Mouse (Mus musculus): Measurements from ENCODE around the gene Tas2r126. TPM values are rescaled to one million over a fixed set of nuclear protein-coding genes. Genes with fewer than 3 reads are reported as not detected.
"Not testable (repeated sequence)": the region's sequence is repeated elsewhere in the genome, so short reads cannot be mapped to it uniquely, and the experiment has no call there.

Gene Tas2r126
- polyA plus RNA-seq, 1 experiment from 2014 or later, result not detected

GRCm38 (mm10) chr6:42426337-42426736 is 8.0 kb upstream of the Tas2r126 start:
- ATAC-seq (ENCODE audit: low FRiP score), result no peak
- no peak overlapping the region for H3K27ac ChIP-seq
- no peak overlapping the region for H3K4me2 ChIP-seq
- no peak overlapping the region for H3K4me3 ChIP-seq (replicated peaks)
- H3K36me3 ChIP-seq (replicated peaks), result no peaks in the 10 kb centered on the region
- no peaks in the 10 kb centered on the region for H3K27me3 ChIP-seq
- 84% methylated on average over 4 of the region's 4 CpGs for WGBS
- no peaks in the 10 kb centered on the region for H3K4me1 ChIP-seq
- H3K9ac ChIP-seq, result no peak overlapping the region
- no peaks in the 10 kb centered on the region for H3K9me3 ChIP-seq

DNA sequence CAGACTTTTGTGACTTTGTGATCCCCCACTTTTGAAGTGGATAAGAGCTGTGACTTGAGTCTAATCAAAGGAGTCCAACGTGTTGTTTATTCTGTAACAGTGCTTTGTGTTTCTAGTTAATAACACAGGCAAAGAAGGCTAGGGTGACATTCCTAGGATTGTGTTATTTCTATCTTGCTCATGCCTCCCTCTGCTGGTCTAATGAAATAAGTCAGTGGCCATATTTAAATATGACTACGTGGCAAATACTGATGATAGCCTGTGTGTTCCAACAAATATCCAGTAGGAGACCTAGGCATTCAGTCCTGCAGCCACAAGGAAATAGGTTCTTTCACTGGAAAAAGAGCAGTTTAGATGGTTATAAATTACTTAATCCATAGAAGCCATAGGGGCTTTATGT is 781 bp upstream of the Tas2r126 start:
- Histone ChIP-seq H3K4me2 (no peak overlapping the region), H3K27ac (no peak overlapping the region), H3K4me1 (no peaks in the 10 kb centered on the region), H3K36me3 (replicated peaks) (no peaks in the 10 kb centered on the region), H3K4me3 (replicated peaks) (no peak overlapping the region), H3K9me3 (no peaks in the 10 kb centered on the region), H3K27me3 (no peaks in the 10 kb centered on the region), H3K9ac (no peak overlapping the region)
- no peak for ATAC-seq (ENCODE audit: low FRiP score)
- 59% methylated on average over 2 of the region's 2 CpGs for WGBS

DNA sequence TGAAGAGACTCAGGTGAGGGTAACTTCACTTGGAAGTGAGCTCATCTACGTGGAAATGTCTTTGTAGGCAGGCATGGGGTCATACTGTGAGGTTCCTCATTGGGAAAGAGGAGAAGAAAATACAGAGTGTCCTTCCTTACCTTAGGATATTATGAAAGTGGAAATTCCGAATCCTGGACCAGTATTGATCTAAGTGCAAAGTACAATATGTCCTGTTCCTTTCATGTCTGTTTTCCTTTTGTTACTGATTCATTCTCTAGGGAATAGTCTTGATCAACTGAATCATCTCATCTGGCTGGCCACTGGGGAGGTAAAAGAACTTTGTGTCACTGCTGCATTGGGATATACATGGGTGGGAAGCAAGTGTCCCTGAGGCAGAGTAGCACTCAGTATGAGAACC is 1.2 kb downstream of the Tas2r126 start:
- 68% methylated on average over 2 of the region's 2 CpGs for WGBS
- Histone ChIP-seq H3K4me3 (replicated peaks) (no peak overlapping the region), H3K36me3 (replicated peaks) (no peaks in the 10 kb centered on the region), H3K9me3 (no peaks in the 10 kb centered on the region), H3K4me2 (no peak overlapping the region), H3K27ac (no peak overlapping the region), H3K4me1 (no peaks in the 10 kb centered on the region), H3K9ac (no peak overlapping the region), H3K27me3 (no peaks in the 10 kb centered on the region)
- ATAC-seq (ENCODE audit: low FRiP score), result no peak

DNA sequence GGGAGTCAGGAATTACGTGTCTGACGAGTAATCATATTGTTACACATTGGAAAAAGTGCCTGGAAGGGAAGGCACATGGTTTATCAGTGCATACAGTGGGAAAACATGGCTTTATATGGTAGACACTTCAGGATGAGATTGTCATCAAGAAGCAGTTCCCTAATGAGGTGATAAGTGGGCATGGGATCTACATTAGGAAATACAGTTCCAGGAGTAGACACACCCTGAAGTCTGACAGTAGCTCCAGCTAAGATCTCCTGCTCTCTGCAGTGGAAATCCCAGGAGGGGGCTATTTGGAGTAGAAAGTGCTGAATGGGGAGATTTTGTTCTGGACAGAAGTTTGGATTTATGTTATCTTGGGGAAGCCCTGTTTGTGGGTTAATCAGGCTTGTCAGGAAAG is 7.1 kb downstream of the Tas2r126 start:
- no peak for ATAC-seq (ENCODE audit: low FRiP score)
- WGBS, result 85% methylated on average over 2 of the region's 2 CpGs
- Histone ChIP-seq H3K9me3 (no peaks in the 10 kb centered on the region), H3K4me1 (no peaks in the 10 kb centered on the region), H3K36me3 (replicated peaks) (no peaks in the 10 kb centered on the region), H3K4me2 (no peak overlapping the region), H3K9ac (no peak overlapping the region), H3K4me3 (replicated peaks) (no peak overlapping the region), H3K27ac (no peak overlapping the region), H3K27me3 (no peaks in the 10 kb centered on the region)

DNA sequence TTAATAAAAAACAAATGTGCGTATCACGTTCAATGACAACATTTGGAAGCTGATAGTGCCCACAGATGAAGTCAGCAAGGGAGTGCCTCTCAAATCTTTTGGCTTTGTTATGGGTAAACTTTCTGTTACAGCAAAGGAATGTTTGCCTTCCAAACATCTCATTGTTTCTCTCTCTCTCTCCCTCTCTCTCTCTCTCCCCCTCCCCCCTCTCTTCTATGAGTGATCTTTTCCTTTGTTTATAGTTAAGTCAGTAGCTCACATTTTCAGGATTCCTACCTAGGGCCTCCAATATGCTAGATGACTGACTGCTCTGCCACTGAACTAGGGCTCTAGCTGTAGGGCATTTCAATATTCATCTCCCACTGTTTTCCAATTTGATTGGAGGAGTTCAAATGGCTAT is 10.2 kb downstream of the Tas2r126 start:
- Histone ChIP-seq H3K27ac (no peak overlapping the region), H3K4me3 (replicated peaks) (no peak overlapping the region), H3K9me3 (no peaks in the 10 kb centered on the region), H3K27me3 (no peaks in the 10 kb centered on the region), H3K4me1 (no peaks in the 10 kb centered on the region), H3K9ac (no peak overlapping the region), H3K4me2 (no peak overlapping the region), H3K36me3 (replicated peaks) (no peaks in the 10 kb centered on the region)
- no peak for ATAC-seq (ENCODE audit: low FRiP score)
- WGBS, result 91% methylated on average over 2 of the region's 2 CpGs

DNA sequence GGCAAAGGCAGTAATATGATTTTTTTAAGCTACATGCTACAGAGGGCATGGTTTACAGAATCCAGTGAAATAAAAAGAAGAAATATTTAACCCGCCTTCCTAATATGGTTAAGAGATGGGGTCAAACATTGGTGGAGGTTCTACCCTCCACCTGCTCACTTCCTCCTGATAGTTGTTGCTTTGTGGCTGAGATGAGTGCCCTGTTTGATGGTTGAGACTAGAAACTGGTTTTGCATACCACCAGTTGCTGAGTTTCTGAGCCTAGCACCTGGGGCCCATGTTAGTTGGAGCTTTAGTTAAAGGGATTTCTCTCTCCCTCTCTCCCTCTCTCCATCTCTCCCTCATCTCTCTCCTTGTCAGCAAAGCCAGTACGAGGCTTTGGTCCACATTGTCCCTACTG is 13.0 kb downstream of the Tas2r126 start:
- Histone ChIP-seq H3K9me3 (no peaks in the 10 kb centered on the region), H3K36me3 (replicated peaks) (no peaks in the 10 kb centered on the region), H3K27ac (no peak overlapping the region), H3K27me3 (no peaks in the 10 kb centered on the region), H3K4me3 (replicated peaks) (no peak overlapping the region), H3K4me2 (no peak overlapping the region), H3K4me1 (no peaks in the 10 kb centered on the region), H3K9ac (no peak overlapping the region)
- no peak for ATAC-seq (ENCODE audit: low FRiP score)
- 84% methylated on average over 2 of the region's 2 CpGs for WGBS

DNA sequence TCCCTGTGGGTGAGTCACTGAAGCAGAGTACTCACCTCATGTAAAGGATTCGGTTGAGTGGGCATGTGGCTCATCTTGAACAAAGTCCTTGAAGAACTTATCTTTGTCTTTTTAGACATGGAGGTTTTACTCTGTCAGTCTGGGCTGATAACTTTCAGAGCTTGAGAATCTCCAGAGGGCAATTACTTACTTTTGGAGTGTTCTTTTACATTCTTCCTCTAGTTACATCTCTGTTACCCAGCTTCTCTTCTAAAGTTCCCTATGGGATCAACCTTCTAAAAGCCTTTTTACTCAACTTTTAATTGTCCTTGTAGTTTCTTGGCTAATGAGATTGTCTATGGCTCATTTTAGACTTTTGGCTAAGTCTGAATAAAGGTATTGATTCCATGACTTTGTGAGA is 30.8 kb downstream of the Tas2r126 start, which contains the start of gene Olfr458:
Olfr458 (minus strand) TSS at position 101 of the 400 bp plus-strand sequence.
- H3K27ac ChIP-seq, result no peak within 1 kb of the TSS
- no peak within 1 kb of the TSS for H3K9ac ChIP-seq
- no peaks in the 10 kb centered on the region for H3K27me3 ChIP-seq
- H3K4me3 ChIP-seq (replicated peaks), result no peak within 1 kb of the TSS
- WGBS, result 83% methylated on average over 1 of the region's 1 CpGs
- H3K9me3 ChIP-seq, result no peaks in the 10 kb centered on the region
- ATAC-seq (ENCODE audit: low FRiP score), result no peak
- H3K4me2 ChIP-seq, result no peak within 1 kb of the TSS
- H3K36me3 ChIP-seq (replicated peaks), result no peaks in the 10 kb centered on the region
- H3K4me1 ChIP-seq, result no peaks in the 10 kb centered on the region

DNA sequence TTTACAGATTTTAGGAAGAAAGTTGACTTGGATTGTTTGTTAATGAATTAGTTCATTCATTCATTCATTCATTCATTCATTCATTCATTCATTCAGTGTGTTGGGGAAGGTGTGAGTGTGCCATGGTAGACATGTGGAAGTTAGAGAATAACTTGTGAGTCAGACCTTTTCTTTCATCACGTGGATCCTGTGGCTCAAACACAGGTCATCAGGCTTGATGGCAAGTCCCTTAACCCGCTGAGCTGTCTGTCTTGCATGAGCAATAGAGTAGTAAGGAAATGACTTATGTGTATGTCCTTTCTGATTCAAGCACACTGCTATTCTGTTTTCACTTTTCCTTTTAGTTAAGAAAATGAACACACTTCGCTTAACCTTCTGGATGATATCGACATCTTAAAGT is 36.2 kb downstream of the Tas2r126 start:
- H3K27me3 ChIP-seq, result no peaks in the 10 kb centered on the region
- no peak overlapping the region for H3K9ac ChIP-seq
- no peak overlapping the region for H3K4me3 ChIP-seq (replicated peaks)
- no peak for ATAC-seq (ENCODE audit: low FRiP score)
- 90% methylated on average over 4 of the region's 4 CpGs for WGBS
- no peak overlapping the region for H3K4me2 ChIP-seq
- H3K27ac ChIP-seq, result no peak overlapping the region
- H3K9me3 ChIP-seq, result no peaks in the 10 kb centered on the region
- H3K4me1 ChIP-seq, result no peaks in the 10 kb centered on the region
- no peaks in the 10 kb centered on the region for H3K36me3 ChIP-seq (replicated peaks)

DNA sequence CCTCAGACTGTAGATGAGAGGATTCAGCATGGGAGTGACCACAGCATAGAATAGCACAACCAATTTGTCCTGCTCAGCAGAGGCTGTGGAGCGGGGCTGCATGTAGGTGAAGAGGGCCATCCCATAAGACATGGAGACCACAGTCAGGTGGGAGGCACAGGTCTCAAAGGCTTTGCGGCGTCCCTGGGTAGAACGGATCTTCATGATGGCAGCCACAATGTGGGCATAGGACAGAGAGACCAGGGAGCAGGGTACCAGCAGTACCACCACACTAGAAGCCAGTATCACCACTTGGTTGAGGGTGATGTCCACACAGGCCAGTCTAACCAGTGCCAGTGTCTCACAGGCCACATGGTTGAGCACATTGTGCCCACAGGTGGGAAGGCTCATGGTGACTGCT is 37.0 kb downstream of the Tas2r126 start:
- not testable (repeated sequence) for H3K4me3 ChIP-seq (replicated peaks); H3K27me3 ChIP-seq; H3K27ac ChIP-seq; H3K9ac ChIP-seq; ATAC-seq (ENCODE audit: low FRiP score); H3K4me2 ChIP-seq; H3K9me3 ChIP-seq; H3K36me3 ChIP-seq (replicated peaks); H3K4me1 ChIP-seq
- 91% methylated on average over 4 of the region's 4 CpGs for WGBS

- no peak within 1 kb of the TSS for H3K4me3 ChIP-seq (replicated peaks)
- ATAC-seq (ENCODE audit: low FRiP score), result no peak
- 88% methylated on average over 1 of the region's 1 CpGs for WGBS
Measured at GRCm38 (mm10) chr6:42476235-42476634, 41.9 kb downstream of the Tas2r126 start, which contains the start of gene Olfr457. Gene Olfr457, minus strand, starts transcription at chr6:42476335.

DNA sequence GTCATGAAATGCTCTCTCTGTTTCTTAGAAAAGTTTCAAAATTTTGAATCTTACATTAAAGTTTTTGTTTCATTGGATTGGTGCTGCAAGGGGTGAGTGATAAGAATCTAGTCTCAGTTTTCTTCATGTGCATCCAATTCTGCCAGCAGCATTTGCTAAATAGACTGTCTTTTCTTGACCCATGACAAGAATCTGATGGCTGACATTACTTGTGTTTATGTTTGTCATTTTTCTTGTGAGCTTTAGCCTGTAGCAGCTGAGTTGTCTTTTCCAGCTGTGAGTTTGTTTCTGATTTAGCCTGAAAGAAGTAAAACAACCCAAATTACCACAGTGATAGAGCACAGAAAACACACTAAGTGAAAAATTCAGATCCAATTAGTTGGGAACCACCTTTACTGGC is 50.3 kb downstream of the Tas2r126 start:
- H3K4me3 ChIP-seq (replicated peaks), result no peak overlapping the region
- no peak overlapping the region for H3K9ac ChIP-seq
- no peaks in the 10 kb centered on the region for H3K4me1 ChIP-seq
- ATAC-seq (ENCODE audit: low FRiP score), result no peak
- H3K27me3 ChIP-seq, result no peaks in the 10 kb centered on the region
- no peak overlapping the region for H3K27ac ChIP-seq
- H3K4me2 ChIP-seq, result no peak overlapping the region
- H3K9me3 ChIP-seq, result no peaks in the 10 kb centered on the region
- H3K36me3 ChIP-seq (replicated peaks), result no peaks in the 10 kb centered on the region

More at GRCm38 (mm10) chr6:42476235-42476634, 41.9 kb downstream of the Tas2r126 start, which contains the start of gene Olfr457:
- no peaks in the 10 kb centered on the region for H3K4me1 ChIP-seq
- no peaks in the 10 kb centered on the region for H3K36me3 ChIP-seq (replicated peaks)
- no peaks in the 10 kb centered on the region for H3K9me3 ChIP-seq
- H3K27ac ChIP-seq, result no peak within 1 kb of the TSS
- no peak within 1 kb of the TSS for H3K9ac ChIP-seq
- H3K4me2 ChIP-seq, result no peak within 1 kb of the TSS
- H3K27me3 ChIP-seq, result no peaks in the 10 kb centered on the region
